Mouse (Mus musculus): ENCODE measurements around the gene Gm20388. TPM values are rescaled to one million over a fixed set of nuclear protein-coding genes. Genes with fewer than 3 reads are reported as not detected.
"Not testable (repeated sequence)": the region's sequence is repeated elsewhere in the genome, so short reads cannot be mapped to it uniquely, and the experiment has no call there.

The Gm20388 gene
- total RNA-seq, 2 experiments from 2014 or later, result 12.7 TPM; not detected in 1

- no peak for DNase-seq
Measured at GRCm38 (mm10) chr8:123794766-123795165, 3884.1 kb downstream of the Gm20388 start.

DNA sequence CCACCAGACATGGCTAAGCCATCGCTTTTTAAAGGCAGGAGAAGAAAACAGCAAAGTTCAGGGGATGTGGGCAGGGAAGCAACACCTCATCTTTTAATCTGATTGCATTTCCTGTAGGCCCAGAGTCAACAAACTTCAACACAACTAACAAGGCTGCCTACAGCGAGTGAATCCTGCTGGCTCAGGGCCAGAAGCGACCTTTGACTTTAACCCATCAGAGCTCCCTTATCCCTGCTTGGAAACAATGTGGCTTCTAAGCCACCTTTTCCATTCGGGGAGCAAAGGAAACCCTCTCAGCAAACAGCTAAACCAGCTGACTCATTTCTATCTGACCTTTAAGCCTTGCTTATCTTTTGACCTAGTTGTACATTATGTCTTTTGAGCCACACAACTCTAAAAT is 3886.1 kb downstream of the Gm20388 start:
- no peak for DNase-seq

- DNase-seq, result no peak
Measured at GRCm38 (mm10) chr8:123797928-123798327, 3887.3 kb downstream of the Gm20388 start.

DNA sequence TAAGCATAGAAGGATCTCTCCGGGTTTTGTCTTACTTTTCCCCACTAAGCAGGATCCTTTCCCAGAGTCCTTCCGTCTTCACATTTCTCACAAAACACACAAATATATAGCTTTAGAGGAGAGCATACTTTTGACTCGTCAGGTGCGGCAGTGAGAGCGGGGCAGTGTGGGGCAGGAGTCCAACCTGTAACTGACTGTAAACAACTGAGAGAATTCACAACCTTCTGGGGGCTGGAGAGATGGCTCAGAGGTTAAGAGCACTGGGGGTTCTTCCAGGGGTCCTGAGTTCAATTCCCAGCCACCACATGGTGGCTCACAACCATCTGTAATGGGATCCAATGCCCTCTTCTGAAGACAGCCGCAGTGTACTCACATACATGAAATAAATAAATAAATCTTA is 3888.8 kb downstream of the Gm20388 start:
- DNase-seq, result no peak

DNA sequence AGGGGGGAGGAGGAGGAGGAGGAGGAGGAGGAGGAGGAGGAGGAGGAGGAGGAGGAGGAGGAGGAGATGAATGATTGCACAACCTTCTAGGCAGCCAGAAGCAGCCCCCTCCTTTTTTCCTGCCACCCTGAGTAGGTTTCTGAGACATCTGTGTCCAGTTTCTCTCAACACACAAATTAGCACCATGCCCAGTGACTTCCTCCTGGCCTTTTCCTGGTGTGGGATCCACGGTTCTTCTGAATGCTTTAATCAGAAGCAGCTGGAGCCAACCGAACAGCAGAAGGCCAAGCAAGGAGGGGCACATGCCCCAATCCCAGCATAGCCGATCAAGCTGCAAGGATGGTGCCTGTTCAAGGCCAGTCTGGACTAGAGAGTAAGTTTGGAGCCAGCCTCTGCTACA is 3889.2 kb downstream of the Gm20388 start:
- DNase-seq, result no peak

- DNase-seq, result no peak
Measured at GRCm38 (mm10) chr8:123800867-123801266, 3890.2 kb downstream of the Gm20388 start.

DNA sequence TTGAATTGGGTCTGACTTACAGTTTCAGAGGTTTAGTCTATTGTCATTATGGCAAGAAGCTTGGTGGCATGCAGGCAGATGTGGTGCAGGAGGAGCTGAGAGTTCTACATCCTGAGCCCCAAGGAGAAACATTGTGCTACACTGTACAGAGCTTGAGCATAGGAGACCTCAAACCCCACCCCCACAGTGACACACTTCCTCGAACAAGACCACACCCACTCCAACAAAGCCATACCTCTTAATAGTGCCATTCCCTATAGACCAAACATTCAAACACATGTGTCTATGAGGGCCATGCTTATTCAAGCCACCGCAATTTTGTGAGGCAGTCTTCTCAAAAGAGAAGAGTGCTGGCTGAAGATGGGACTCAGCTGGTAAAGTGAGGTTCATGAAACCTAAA is 3890.9 kb downstream of the Gm20388 start:
- DNase-seq, result no peak

DNA sequence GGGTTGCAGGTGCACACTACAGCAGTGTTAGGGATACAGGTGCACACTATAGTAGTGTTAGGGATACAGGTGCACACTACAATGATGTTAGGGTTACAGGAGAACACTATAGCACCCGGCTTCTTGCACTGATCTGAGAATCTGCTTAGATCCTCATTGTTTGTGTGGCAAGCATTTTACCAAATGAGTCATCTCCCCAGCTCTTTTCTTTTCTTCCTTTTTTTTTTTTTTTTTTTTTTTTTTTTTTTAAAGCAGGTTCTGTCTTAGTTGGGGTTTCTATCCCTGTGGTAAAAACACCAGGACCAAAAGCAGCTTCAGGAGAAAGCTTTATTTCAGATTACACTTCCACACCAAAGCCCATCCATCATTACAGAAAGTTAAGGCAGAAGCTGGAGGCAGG is 3893.0 kb downstream of the Gm20388 start:
- no peak for DNase-seq

DNA sequence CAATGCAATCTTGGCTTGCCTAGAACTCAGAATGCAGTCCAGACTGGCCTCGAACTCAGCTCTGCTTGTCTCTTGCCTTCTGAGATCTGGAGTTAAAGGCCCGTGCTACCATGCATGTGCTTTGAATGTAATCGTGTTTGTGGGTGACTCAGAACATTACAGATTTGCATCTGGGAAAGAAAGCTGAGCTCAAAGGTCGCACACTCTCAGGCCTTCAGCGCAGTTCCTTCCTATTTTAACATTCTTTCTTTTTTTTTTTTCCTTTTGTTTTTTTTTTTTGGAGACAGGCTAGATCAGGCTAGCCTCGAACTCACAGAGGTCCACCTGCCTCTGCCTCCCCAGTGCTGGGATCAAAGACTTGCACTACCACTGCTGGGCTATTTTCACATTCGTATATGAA is 3893.9 kb downstream of the Gm20388 start:
- no peak for DNase-seq

DNA sequence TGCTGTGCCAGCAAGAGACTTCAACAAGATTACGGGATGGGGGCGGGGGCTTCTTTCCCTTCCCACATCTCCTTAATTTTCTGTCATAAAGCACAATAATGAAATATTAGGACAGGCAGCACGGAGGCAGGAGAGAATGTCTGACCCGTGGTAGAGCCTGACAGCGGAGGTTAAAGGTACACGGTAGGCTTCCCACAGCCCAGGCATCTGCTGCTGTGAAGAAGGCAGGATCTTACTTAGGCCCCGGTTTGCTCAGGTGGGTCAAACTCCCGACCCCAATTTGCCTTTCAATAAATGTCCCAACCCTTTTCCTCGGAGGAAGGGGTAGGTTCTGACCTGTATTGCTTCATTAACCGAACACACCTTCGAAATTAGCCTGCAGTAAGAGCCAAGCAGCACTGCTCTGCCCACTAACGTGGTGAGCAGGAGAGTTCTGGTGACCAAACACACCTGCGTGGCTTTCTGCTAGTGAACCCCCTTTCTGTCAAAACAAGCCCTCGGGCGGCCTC is 3894.6 kb downstream of the Gm20388 start:
- no peak for DNase-seq

DNA sequence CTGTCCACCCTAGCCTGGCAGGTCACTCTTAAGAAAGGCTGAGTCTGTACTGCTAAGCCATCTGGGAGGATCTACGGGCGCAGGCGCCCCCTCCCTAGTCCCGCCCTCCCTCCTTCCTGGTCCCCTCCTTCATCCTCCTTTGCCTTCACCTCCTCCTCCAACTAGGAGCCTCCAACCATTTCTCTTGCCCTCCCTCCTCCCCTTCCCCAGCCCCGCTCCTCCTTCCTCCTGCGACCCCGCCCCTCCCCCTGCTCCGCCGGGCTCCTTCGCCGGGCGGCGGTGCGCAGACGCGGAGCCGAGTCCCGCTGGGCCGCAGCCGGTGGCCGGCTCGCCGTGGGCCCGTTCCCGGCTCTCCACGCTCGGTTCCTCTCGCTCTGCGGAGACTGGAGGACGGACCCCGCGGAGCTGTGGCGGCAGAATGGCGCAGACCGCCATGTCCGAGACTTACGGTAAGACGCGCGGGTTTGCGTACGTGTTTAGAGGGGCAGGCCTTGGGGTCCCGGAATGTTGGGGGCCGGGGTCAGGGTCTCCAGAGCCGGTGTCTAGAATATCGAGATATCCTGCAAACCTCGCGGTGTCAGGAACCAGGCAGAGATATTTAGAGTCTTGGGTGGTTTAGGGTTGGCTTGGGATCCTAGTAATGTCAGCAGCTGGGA is 3895.2 kb downstream of the Gm20388 start, which contains the start of gene Rab4a:
Gene Rab4a (plus strand): TSS at position 268 of the 656 bp plus-strand sequence.
- DNase-seq, result peak; percentile 80 to 83

DNA sequence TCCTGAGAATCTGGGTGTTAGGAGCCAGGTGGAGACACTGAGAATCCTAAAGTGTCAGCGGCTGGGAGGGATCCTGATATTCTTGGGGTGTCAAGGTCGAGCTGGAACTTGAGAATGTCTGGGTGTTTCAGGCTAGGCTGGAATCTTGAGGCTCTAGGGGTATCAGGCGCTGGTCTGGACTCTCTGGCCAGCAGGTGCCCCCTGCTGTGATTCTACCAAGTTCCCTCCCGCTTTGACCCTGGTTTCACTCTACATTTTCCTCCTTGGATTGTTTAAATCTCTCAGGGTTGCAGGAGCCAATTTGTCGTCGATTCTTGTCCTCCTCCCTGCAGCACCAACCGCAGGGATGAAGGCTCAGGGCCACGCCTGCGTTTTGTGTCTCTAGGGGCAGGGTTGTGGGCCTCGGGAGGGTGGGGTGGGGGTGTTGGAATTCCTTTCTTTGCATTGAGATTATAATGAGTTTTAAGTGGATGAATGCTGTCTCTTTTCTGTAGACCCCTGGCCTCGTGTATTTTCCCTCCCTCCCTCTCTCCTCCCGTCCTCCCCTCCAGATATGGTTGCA is 3895.8 kb downstream of the Gm20388 start:
- DNase-seq, result no peak

- DNase-seq, result no peak
Measured at GRCm38 (mm10) chr8:123807024-123807431, 3896.4 kb downstream of the Gm20388 start.

- no peak for DNase-seq
Measured at GRCm38 (mm10) chr8:123807852-123808573, 3897.4 kb downstream of the Gm20388 start.

- DNase-seq, result no peak
Measured at GRCm38 (mm10) chr8:123808671-123809070, 3898.0 kb downstream of the Gm20388 start.

GRCm38 (mm10) chr8:123809342-123809741 is 3898.7 kb downstream of the Gm20388 start:
- not testable (repeated sequence) for DNase-seq

DNA sequence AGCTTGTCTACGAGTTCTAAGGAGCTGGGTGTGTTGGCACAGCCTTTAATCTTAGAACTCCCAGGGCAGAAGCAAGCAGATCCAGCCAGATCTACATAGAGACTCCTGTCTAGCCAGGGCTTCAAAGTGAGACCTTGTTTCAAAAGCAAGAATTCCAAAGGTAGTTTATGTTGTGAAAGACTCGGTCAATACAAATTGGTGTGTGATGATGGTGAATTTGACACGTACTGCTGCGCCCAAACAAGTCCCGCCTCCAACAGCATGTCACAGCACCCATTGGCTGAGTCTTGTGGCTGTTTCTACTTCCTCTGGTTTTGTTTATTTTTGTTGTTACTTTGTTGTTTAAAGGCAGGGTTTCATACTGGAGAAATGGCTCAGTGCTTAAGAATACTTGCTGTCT is 3901.6 kb downstream of the Gm20388 start:
- DNase-seq, result no peak

DNA sequence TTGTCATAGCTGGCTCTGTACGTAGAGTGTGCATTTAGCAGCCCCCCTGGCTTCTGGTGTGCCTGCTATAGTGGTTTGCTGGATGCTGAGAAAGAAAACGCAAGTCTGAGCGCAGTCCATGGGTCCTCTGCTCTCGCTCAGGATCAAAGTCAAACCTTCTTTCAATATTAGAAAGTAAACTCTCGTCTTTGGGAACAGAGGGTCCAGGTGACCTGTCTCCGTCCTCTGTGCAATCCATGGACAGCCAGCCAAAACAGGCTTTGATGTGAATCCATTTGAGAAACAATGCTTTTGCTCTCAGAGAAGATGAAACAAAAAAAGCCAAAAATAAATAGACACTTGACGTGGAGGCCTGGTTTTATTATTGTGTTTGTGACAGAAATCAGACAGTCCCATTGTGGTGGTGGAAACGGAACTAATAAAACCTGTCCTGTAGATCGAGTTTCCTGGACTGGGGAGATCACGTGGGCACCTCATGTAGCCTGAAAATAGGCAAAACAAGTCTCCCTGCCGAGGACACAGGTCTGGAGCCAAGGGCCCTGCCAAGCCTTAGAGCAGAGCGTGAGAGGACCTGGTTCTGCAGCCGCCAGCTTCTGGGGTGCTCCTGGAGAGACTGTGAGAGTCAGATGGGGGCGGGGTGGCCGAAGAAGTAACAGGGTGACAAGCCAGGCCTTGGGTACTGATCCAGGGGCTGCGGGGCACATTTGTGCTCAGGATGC is 3902.7 kb downstream of the Gm20388 start:
- DNase-seq, result no peak

DNA sequence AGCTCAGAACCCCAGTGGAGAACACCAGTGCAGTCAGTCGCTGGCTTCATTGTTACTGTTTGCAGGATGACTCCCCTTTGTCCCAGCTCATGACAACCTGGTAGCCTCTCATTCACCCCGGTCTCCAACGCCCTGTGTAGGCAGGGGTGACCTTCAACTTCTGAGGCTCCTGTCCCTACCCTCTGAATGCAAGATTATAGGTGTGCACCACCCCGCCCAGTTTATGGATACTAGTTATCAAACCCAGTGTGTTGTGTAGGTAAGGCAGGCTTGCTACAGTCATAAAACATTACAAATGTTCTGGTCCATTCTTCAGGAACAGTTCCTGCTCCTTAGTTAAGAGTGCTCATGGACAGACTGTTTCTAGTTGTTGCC is 3903.2 kb downstream of the Gm20388 start:
- DNase-seq, result no peak

- DNase-seq, result no peak
Measured at GRCm38 (mm10) chr8:123815325-123815724, 3904.7 kb downstream of the Gm20388 start.

- no peak for DNase-seq
Measured at GRCm38 (mm10) chr8:123816939-123817338, 3906.3 kb downstream of the Gm20388 start.

DNA sequence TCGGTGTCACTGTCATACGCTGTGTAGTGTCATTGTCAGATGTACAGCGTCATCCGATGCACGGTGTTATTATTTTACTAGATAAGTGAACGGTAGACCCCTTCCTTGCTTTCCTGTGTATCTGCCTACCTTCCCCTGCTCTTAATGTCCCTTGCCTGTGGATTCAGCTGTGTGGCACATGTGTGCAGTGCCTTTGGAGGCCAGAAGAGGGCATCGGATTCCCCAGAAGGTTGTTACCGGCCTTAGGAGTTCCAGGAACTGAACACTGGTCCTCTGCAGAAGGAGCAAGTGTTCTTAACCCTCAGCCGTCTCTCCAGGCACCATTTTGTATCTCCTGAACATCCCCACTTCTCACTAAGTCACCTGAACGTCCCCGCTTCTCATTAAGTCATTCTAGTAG is 3907.1 kb downstream of the Gm20388 start:
- DNase-seq, result no peak
